Mouse (Mus musculus): ENCODE results near the gene Sec22b.

DNA sequence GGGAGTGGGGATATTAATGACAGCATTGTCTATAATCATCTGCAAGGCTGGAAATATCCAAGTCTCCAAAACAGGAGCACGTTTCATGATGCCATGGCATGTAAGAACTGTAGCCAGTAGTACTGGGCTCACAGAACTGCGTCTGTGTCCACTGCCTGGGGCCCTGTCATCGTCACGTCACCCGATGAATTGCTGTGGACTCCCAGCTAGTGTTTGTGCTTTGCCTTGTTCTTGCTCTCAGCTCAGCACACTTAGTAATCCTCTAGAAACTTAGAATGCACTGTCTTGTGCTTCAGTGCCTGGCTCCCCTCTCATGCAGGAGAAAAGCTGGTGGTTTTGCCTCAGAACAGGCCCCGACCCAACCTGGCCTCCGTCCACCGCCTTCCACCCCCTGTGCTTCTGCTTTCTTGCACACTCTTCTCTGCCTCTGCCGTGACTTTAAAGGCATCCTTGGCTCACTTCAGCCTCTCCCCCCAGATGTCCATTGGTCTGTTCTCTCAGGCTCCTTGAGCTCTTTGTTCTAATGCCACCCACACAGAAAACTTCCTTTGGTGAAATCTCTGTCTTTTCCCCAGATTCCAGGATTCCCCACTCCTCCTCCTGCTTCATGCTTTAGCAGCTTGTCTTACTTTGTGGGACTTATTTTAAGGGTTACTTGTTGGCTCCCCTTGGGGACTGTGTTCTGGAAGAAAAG, 39.7 kb downstream of the Sec22b start:
- TF ChIP-seq TAL1 (IDR thresholded peaks at IDR 0.05; ENCODE audit: low read length) (no peak), GATA1 (IDR thresholded peaks at IDR 0.05; ENCODE audit: low read length) (no peak)
